Comparison of ENCODE assay signal across 15 mouse cellular contexts in genomic region chr8:92065554-92066239, GRCm38 (mm10).
DNase-seq lines count a peak whose midpoint lies in the region; ATAC-seq and TF ChIP-seq lines count a peak whose summit lies in the region.
"Had no signal": no experiment of that assay in that cellular context is flagged by ENCODE, and none has a peak within 500 bp of the region (broad histone marks: within the 10 kb centered on the region; RNA-seq: fewer than 3 reads in every experiment).

No protein-coding gene starts in this region.

- H3K36me3 ChIP-seq in limb, embryonic 13.5 days: no peaks in the 10 kb centered on the region
- no peaks in the 10 kb centered on the region for H3K36me3 ChIP-seq in limb, embryonic 10.5 days
- H3K36me3 ChIP-seq in ES-Bruce4 (ENCODE audit: control insufficient read depth, insufficient read depth, low read length, poor library complexity, severe bottlenecking): no peaks in the 10 kb centered on the region
- H3K36me3 ChIP-seq: limb, embryonic 15.5 days; neural tube, embryonic 13.5 days had no signal

- H3K9ac ChIP-seq in limb, embryonic 13.5 days: no peak overlapping the region
- H3K9ac ChIP-seq in ES-Bruce4 (ENCODE audit: low read depth, poor library complexity, severe bottlenecking): no peak overlapping the region
- H3K9ac ChIP-seq: limb, embryonic 15.5 days; neural tube, embryonic 13.5 days had no signal

- WGBS in limb, embryonic 13.5 days: 5% methylated on average over 7 of the region's 9 CpGs
- 10% methylated on average over 8 of the region's 9 CpGs for WGBS in limb, embryonic 10.5 days
- WGBS in cerebellum, adult 2 months: 22% methylated on average over 9 of the region's 9 CpGs

- H3K4me2 ChIP-seq in limb, embryonic 13.5 days (replicated peaks): no peak overlapping the region
- H3K4me2 ChIP-seq: limb, embryonic 15.5 days; neural tube, embryonic 13.5 days had no signal

- H3K4me3 ChIP-seq in limb, embryonic 13.5 days: no peak overlapping the region
- H3K4me3 ChIP-seq in limb, embryonic 10.5 days: no peak overlapping the region
- H3K4me3 ChIP-seq in ES-Bruce4 (ENCODE audit: low read depth, low read length): no peak overlapping the region
- no peak overlapping the region for H3K4me3 ChIP-seq in embryonic fibroblast, embryonic 13.5 days (ENCODE audit: insufficient read depth, low read length)
- H3K4me3 ChIP-seq in cerebellum, adult 2 months (replicated peaks; ENCODE audit: insufficient read depth, low read depth, low read length): no peak overlapping the region
- H3K4me3 ChIP-seq: limb, embryonic 15.5 days; neural tube, embryonic 13.5 days had no signal

- H3K4me1 ChIP-seq in limb, embryonic 13.5 days: peaks cover 20% of the 10 kb centered on the region
- peaks cover 29% of the 10 kb centered on the region for H3K4me1 ChIP-seq in limb, embryonic 10.5 days
- no peaks in the 10 kb centered on the region for H3K4me1 ChIP-seq in ES-Bruce4 (ENCODE audit: control insufficient read depth, insufficient read depth, low read length)
- peaks cover 7% of the 10 kb centered on the region for H3K4me1 ChIP-seq in embryonic fibroblast, embryonic 13.5 days (ENCODE audit: control insufficient read depth, insufficient read depth, low read length)
- H3K4me1 ChIP-seq in cerebellum, adult 2 months (ENCODE audit: control insufficient read depth, insufficient read depth, low read length): no peaks in the 10 kb centered on the region

- peak; percentile 83 for TF ChIP-seq EP300 in ES-Bruce4 (IDR thresholded peaks at IDR 0.05; ENCODE audit: insufficient read depth, low read depth, low read length)

- H3K27me3 ChIP-seq in limb, embryonic 13.5 days: peaks cover 98% of the 10 kb centered on the region
- H3K27me3 ChIP-seq in limb, embryonic 10.5 days (ENCODE audit: low read depth, poor library complexity, severe bottlenecking): peaks cover 100% of the 10 kb centered on the region
- H3K27me3 ChIP-seq in ES-Bruce4 (ENCODE audit: control insufficient read depth, insufficient read depth, low read length, poor library complexity, severe bottlenecking): no peaks in the 10 kb centered on the region
- peaks cover 2% of the 10 kb centered on the region; the same call in 1 of the 2 replicates for H3K27me3 ChIP-seq in cerebellum, adult 2 months (ENCODE audit: control insufficient read depth, insufficient read depth, low read length)

- H3K27ac ChIP-seq in limb, embryonic 13.5 days: no peak overlapping the region
- no peak overlapping the region for H3K27ac ChIP-seq in limb, embryonic 10.5 days
- peak overlapping the region; percentile 22; the same call in 1 of the 2 replicates for H3K27ac ChIP-seq in ES-Bruce4 (ENCODE audit: insufficient read depth, low read length)
- peak overlapping the region; percentile 69 for H3K27ac ChIP-seq in embryonic fibroblast, embryonic 13.5 days (ENCODE audit: insufficient read depth, low read length)
- H3K27ac ChIP-seq in cerebellum, adult 2 months (ENCODE audit: insufficient read depth, low read length): no peak overlapping the region
- H3K27ac ChIP-seq: limb, embryonic 15.5 days; neural tube, embryonic 13.5 days had no signal

- H3K9me3 ChIP-seq in limb, embryonic 13.5 days: no peaks in the 10 kb centered on the region
- H3K9me3 ChIP-seq in limb, embryonic 10.5 days (replicated peaks): no peaks in the 10 kb centered on the region
- H3K9me3 ChIP-seq in ES-Bruce4 (replicated peaks; ENCODE audit: control insufficient read depth, insufficient read depth, low read length, poor library complexity, severe bottlenecking): no peaks in the 10 kb centered on the region
- H3K9me3 ChIP-seq: limb, embryonic 15.5 days; neural tube, embryonic 13.5 days had no signal

- no peak for TF ChIP-seq POLR2A in ES-Bruce4 (IDR thresholded peaks at IDR 0.05; ENCODE audit: insufficient read depth, low read length)
- no peak for TF ChIP-seq POLR2A in brain, embryonic 14.5 days (IDR thresholded peaks at IDR 0.05; ENCODE audit: borderline replicate concordance, extremely low read depth, insufficient read depth, insufficient read length, poor library complexity, severe bottlenecking)
- TF ChIP-seq POLR2A in embryonic fibroblast, embryonic 13.5 days (IDR thresholded peaks at IDR 0.05; ENCODE audit: low read depth, low read length): no peak
- TF ChIP-seq POLR2A in cerebellum, adult 2 months (IDR thresholded peaks at IDR 0.05; ENCODE audit: borderline replicate concordance, insufficient read depth, low read length): no peak

- DNase-seq in limb, embryonic 10.5 days (ENCODE audit: low spot score): no peak
- DNase-seq in brain, embryonic 14.5 days (ENCODE audit: low read depth): peak; percentile 46
- no peak for DNase-seq in urinary bladder, postnatal 4 days (ENCODE audit: low spot score in 2 of 2)
- no peak for DNase-seq in cerebellum, adult 2 months
- no peak for DNase-seq in right cerebral cortex, postnatal 36 days (ENCODE audit: low spot score in 2 of 2)
- DNase-seq: adrenal gland, adult 8-10 months; cerebellum, postnatal 25 days; heart, adult 11 months; layer of hippocampus, postnatal 36 days; right cerebral cortex, adult 18-20 months had no signal

- ATAC-seq in limb, embryonic 13.5 days (ENCODE audit: low FRiP score, low read depth): peak; percentile 57

- no peak for TF ChIP-seq CTCF in ES-Bruce4 (IDR thresholded peaks at IDR 0.05; ENCODE audit: low read depth, low read length)
- TF ChIP-seq CTCF in brain, embryonic 14.5 days (IDR thresholded peaks at IDR 0.05; ENCODE audit: borderline replicate concordance, extremely low read depth, insufficient read depth, insufficient read length): no peak
- no peak for TF ChIP-seq CTCF in embryonic fibroblast, embryonic 13.5 days (IDR thresholded peaks at IDR 0.05; ENCODE audit: borderline replicate concordance, insufficient read depth, low read length)
- TF ChIP-seq CTCF in cerebellum, adult 2 months (IDR thresholded peaks at IDR 0.05; ENCODE audit: borderline replicate concordance, insufficient read depth, low read depth, low read length): no peak

Comparison
In these comparisons a context has a peak if more than half of its experiments do, and no peak if none do; other contexts are left out.
1. H3K27ac ChIP-seq: peak in ES-Bruce4 (single experiment) and embryonic fibroblast, embryonic 13.5 days (single experiment); none in limb, embryonic 13.5 days (single experiment), limb, embryonic 10.5 days (single experiment) and cerebellum, adult 2 months (single experiment).